Mouse (Mus musculus): ENCODE measurements around the gene Dagla.

The Dagla gene

DNA sequence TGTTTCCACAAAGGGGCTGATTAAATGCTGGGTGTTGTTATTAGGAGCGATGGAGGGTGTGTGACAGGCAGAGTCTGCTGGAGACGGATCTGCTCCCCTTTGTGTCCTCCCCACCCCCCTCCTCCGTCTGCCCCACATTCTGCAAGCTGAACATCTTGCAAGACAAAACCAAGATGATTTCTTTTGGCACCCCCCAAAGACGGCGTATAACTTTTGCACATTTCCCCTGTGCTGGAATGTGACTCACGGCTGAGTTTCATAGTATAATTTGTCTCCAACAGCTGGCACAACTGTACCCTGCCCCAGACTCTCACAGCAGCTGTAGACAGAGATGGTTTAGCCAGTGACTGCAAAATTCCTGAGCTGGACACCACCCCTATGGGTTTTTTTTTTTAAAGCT is 3.3 kb upstream of the Dagla start:
- DNase-seq (ENCODE audit: low spot score in 2 of 2) = no peak

DNA sequence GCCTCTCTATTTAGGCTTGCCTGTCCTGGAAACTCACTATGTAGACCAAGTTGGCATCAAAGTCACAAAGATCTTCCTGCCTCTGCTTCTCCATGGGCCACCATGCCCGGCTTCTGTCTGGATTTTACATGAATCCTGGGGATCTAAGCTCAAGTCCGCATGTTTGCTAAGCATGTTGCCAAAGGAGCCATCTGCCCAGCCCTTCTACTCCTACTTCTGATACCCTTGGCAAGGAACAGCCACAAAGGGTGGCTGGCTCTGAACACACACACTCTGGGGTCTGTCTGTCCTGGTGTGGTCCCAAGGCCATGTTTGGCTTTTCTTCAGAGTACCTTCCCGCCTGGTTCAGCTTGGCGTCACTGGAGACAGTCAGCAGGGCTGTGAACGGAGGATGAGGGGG is 2.7 kb upstream of the Dagla start:
- DNase-seq (ENCODE audit: low spot score in 2 of 2) = no peak

GRCm38 (mm10) chr19:10306521-10307243 is 2.0 kb upstream of the Dagla start:
- no peak for DNase-seq (ENCODE audit: low spot score in 2 of 2)

GRCm38 (mm10) chr19:10305640-10306039 is 963 bp upstream of the Dagla start:
- DNase-seq (ENCODE audit: low spot score in 2 of 2) = no peak

DNA sequence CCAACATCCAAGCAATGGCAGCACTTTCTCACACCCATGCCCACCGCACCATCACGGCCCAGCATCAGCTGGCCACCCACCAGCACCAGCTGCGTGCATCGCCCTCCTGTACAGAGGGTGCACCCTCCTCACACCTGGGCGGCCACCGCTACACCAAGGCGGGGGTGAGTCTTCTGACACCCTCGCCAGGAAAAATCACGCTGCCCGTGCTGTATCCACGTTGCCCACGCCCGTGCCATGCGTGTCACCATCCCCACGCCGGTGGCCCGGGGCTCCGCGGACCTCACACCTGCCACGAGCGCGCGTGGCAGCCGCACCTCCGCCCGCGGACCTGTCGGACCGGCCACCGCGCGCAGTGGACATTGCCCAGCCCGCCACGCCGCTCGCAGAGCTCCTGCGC is 282 bp downstream of the Dagla start:
- DNase-seq (ENCODE audit: low spot score in 2 of 2) = no peak

DNA sequence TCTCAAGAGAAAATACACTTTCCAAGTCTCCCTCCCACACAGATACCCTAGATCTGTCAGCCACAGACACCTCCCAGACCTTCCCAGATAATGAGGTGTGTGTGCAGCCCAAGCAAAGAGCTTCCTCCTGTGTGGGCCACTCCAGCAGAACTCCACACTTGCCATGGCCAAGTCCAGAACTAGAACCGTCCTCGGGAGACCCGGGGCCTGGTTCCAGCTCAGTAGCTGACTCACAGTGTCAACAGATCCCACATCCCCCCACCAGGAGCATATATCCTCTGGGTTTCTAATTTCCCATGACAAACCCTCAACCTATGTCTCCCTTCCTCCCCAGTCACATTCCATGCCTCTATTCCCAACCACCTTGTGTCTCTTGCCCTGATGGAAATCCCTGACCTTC is 1.8 kb downstream of the Dagla start:
- no peak for DNase-seq (ENCODE audit: low spot score in 2 of 2)

DNA sequence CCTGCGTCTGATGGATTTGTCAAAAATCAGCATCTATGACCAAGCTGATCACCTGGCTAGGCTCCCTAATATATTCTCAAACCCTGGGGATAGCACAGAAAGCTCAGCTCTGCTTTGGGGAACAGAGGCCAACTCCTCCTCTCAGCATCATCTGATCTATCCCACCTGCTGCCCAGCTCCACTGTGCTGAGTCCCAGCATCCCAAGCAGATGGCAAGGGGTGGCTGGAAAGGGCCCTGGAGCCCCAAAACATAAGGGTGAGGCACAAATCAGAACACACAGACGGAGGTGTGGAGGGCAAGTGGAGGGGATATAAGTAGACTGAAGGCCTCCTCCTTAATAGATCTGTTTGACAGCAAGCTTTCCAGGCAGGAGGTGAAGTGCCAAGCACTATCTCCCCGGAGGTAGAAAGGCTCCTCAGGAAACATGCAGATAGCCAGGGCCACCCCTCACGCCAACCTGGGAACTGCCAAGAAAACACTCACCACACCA is 2.8 kb downstream of the Dagla start:
- no peak for DNase-seq (ENCODE audit: low spot score in 2 of 2)

- no peak for DNase-seq (ENCODE audit: low spot score in 2 of 2)
Observed at GRCm38 (mm10) chr19:10301263-10301662, 3.4 kb downstream of the Dagla start.

DNA sequence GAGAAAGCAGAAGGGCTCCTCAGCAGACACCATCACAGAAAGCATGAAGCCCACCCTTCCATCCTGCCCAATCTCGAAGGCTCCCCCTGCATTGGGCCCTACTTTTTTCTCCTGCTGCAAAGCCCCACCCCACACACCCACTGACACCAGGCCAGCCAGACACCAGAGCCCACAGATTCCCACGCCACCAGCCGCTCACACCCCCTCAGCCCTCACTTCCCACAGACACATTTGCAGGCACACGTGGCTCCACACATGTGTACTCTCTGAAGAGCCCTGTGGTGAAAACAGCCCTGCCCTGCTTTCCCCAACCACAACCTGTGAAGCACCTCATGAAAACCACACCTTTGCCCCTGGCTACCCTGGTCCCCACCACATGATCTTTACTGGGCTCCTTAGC is 3.9 kb downstream of the Dagla start:
- no peak for DNase-seq (ENCODE audit: low spot score in 2 of 2)

DNA sequence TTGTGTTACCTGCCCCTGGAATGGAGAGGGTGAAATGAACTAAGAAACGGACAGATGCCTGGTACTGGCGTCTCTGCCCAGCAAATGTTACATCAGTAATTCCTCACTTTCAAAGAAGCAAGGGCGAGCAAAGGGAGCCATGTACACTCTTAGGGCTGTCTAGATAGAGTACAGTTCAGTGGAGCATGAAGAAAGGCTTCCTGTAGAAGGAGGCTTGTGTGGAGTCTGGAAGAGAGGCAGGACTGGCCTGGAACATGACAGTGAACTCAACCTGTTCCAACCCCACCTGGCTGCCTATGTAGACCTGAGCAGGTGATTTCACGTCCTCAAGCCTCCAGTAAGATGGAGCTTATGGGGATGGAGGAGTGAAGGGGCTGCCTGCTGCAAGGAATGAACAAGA is 6.4 kb downstream of the Dagla start:
- no peak for DNase-seq (ENCODE audit: low spot score in 2 of 2)

DNA sequence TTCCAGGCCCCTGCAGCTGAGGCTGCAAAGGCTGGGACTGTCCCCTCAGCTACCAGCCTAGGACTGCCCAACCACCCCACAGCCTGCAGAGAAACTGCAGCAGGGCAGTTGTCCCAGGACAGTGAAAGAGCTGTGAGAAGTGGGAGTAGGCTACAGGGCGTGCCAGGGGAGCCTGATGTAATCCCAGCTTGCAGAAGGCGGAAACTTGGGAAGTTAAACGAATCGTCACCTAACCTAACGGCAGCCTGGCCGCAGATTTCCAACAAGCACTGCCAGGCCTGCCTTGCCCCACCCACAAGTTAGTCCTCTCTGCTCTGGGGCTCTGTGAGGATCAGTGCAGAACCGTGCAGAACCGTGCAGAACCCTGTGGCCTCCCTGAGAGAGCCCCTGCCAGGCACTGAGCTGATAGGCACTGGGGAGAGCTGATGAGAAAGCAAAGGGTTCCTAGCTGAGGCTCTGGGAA is 7.6 kb downstream of the Dagla start:
- no peak for DNase-seq (ENCODE audit: low spot score in 2 of 2)

- DNase-seq (ENCODE audit: low spot score in 2 of 2) = no peak
Observed at GRCm38 (mm10) chr19:10296306-10296705, 8.4 kb downstream of the Dagla start.

- no peak for DNase-seq (ENCODE audit: low spot score in 2 of 2)
Observed at GRCm38 (mm10) chr19:10294631-10295562, 9.8 kb downstream of the Dagla start.

GRCm38 (mm10) chr19:10293987-10294386 is 10.7 kb downstream of the Dagla start:
- DNase-seq (ENCODE audit: low spot score in 2 of 2) = no peak

DNA sequence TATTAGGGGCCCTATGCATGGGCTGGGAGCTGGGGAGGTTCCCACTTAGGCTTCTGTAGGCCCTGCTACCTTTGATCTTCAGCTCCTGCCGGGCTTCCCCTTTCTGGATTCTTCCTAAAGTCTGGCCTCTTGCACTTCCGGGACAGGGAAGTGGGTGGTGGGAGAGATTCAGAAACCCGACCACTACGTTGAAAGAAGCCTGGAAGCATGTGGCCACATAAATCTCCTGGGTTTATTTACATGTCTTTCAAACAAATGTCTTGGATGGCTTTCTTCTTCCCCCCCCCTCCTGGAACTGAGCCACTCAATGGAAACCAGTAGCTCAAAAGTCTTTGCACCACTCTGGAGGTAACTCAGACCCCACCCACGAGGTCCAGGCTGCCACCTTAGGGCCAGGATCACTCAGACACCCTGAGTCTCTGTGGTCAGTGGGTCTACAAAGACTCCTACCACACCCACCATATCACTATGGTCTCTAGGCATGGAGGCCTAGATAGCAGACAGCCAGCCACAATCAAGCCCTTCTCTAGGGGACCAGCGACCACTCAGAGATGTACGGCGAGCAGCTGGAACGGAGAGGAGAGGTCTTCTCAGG is 12.7 kb downstream of the Dagla start:
- DNase-seq (ENCODE audit: low spot score in 2 of 2) = no peak

- no peak for DNase-seq (ENCODE audit: low spot score in 2 of 2)
Observed at GRCm38 (mm10) chr19:10290153-10290945, 14.3 kb downstream of the Dagla start.

DNA sequence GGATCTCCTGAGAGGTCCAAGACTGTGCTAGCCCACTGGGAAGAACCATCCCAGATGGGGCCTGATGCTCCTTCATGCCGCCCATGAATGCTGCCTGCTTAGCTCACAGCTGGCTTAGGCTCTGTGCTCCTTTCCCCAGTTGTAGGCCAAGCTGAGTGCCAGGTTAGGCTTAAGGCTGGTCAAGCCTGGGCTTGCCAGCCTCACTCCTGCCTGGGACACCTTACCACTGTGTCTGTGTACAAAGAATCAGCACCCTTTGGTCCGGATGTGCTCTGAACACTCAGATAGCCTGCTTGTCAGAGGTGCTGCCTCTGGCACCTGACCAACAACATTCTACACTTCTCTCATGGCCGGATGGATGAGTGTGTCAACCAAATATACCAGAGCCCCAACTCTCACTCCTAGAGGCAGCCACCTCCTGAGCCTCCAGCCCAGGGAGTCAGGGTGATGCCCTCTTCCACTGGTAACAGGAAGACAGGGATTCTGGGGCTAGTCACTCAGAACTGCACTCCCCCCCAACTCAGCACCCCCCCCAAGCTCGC is 15.0 kb downstream of the Dagla start:
- DNase-seq (ENCODE audit: low spot score in 2 of 2) = no peak

DNA sequence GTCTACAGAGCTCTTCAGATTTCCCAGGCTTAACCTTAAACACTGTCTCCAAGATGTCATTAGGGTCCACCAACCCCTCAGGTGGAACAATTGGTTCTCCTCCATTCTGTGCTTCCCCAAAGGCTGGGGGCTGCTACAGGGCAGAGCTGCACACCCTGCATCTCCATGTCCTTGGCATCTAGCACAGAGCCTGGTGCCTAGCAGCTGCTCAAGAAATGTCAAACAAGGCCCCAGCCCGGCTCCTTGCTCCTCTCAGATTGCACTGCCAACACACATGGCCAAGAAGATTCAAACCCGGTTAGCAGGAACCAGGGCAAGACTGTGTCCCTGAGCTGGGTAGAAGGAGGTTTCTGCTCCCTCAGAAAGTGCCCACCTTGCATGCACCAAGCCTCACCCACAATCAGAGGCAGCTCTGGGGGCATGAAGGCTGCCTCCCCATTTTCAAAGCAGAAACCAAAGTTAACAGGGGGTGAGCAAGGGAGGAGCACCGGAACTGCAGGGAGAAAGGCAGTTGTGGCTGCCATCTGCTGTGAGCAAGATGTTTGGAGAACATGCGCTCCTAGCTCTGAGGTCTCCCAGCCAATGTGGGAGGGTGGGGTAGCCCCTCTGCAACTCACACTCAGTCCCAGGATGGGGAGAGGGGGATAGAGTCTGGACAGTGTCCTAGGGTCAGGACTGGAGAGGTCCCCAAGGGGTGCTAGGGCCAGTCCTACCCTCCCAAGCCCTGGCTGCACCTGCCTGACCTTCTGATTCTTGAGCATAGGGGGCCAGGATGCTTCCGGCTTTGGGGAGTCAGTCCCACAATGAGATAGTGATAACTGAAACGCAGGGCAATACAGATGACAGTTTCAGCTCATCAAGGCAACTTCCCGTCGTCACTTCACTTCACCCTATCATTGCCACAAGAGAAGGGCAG is 16.3 kb downstream of the Dagla start:
- no peak for DNase-seq (ENCODE audit: low spot score in 2 of 2)

DNA sequence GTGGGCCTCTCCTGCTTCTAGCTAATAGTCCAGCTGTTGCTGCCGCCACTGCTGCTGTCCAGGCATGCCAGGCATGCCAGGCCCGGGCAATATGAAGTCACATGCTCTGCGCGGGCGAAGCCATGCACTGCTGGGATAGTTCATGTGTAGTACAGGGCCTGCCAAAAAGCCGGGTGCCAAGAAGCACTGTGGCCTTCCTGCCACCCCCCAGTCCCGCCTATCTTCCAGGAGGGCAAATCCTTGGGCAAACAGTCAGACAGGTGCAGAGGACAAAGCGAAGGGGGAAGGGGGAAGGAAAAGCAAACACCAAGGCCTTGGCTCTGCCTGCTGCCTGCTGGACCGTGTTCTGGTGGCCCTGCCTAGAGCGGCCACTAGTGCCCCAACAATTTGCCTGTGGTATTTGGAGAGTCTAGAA is 18.2 kb downstream of the Dagla start:
- no peak for DNase-seq (ENCODE audit: low spot score in 2 of 2)
